Mouse (Mus musculus) leukemia stem cell, adult 10-12 weeks (primary cell): ENCODE measurements around the gene Rap1gap. TPM values are rescaled to one million over a fixed set of nuclear protein-coding genes. Genes with fewer than 3 reads are reported as not detected.

Experiments
- polyA plus RNA-seq: library from polyadenylated mRNA; stranded (reverse); fragments of >175 nt; gene quantifications from 2 replicates; pipeline ENCODE4 v1.2.3, GENCODE M21; 2012; ENCODE audit warnings: low replicate concordance

Gene Rap1gap
- 74.9 and 99.0 TPM in 2 replicates for polyA plus RNA-seq

GRCm38 (mm10) chr4:137664433-137664979, at the start of gene Rap1gap:
TSS of gene Rap1gap (plus strand) at chr4:137664726.

Other genes starting within 250 kb of the Rap1gap start
- gene Cela3b, start 234.2 kb upstream of the Rap1gap start, polyA plus RNA-seq = 0.26 TPM in 1 of 2 replicates, not detected in the other
- gene 1700013G24Rik, start 211.4 kb upstream of the Rap1gap start, polyA plus RNA-seq = not detected in 2 replicates
- gene Hspg2, start 196.0 kb upstream of the Rap1gap start, polyA plus RNA-seq = 2.4 and 11.8 TPM in 2 replicates
- gene Ldlrad2, start 90.2 kb upstream of the Rap1gap start, polyA plus RNA-seq = not detected in 2 replicates
- gene Usp48, start 71.0 kb upstream of the Rap1gap start, polyA plus RNA-seq = 20.0 and 52.3 TPM in 2 replicates
- gene Alpl, start 131.7 kb downstream of the Rap1gap start, polyA plus RNA-seq = 5.1 and 8.6 TPM in 2 replicates
- gene Ece1, start 197.5 kb downstream of the Rap1gap start, polyA plus RNA-seq = 33.9 and 54.1 TPM in 2 replicates